7 mouse cellular contexts compared by ENCODE assay signal in genomic region chr4:155761356-155762099, GRCm38 (mm10). TPM values are rescaled to one million over a fixed set of nuclear protein-coding genes. Genes with fewer than 3 reads are reported as not detected.
DNase-seq lines count a peak whose midpoint lies in the region; ATAC-seq and TF ChIP-seq lines count a peak whose summit lies in the region.

No protein-coding gene starts in this region.

- TF ChIP-seq POLR2A in cortical plate, adult 2 months (IDR thresholded peaks at IDR 0.05; ENCODE audit: extremely low read depth, insufficient read depth, low read length), result no peak

- H3K27ac ChIP-seq in lung, embryonic 14.5 days (ENCODE audit: low read depth), result peak overlapping the region; percentile 10; the same call in 1 of the 2 replicates
- no peak overlapping the region for H3K27ac ChIP-seq in cortical plate, adult 2 months (ENCODE audit: insufficient read depth, low read length)
- H3K27ac ChIP-seq in hindbrain, embryonic 12.5 days, result peak overlapping the region; percentile 30; the same call in 1 of the 2 replicates

- peaks cover 8% of the 10 kb centered on the region; the same call in 1 of the 2 replicates for H3K36me3 ChIP-seq in lung, embryonic 14.5 days (ENCODE audit: insufficient read depth)
- H3K36me3 ChIP-seq in hindbrain, embryonic 12.5 days, result peaks cover 6% of the 10 kb centered on the region; the same call in 1 of the 2 replicates

- H3K4me3 ChIP-seq in lung, embryonic 14.5 days (ENCODE audit: low read depth, low read length), result peak overlapping the region; percentile 91
- peak overlapping the region; percentile 78 for H3K4me3 ChIP-seq in cortical plate, adult 2 months (ENCODE audit: insufficient read depth, low read length)
- H3K4me3 ChIP-seq in hindbrain, embryonic 12.5 days, result peak overlapping the region; percentile 76

- no peak for TF ChIP-seq CTCF in lung, embryonic 14.5 days (IDR thresholded peaks at IDR 0.05; ENCODE audit: low read depth)
- TF ChIP-seq CTCF in cortical plate, adult 2 months (IDR thresholded peaks at IDR 0.05; ENCODE audit: extremely low read depth, insufficient read depth, low read length), result no peak

- no peaks in the 10 kb centered on the region for H3K27me3 ChIP-seq in lung, embryonic 14.5 days (ENCODE audit: insufficient read depth, low read length)
- H3K27me3 ChIP-seq in hindbrain, embryonic 12.5 days, result no peaks in the 10 kb centered on the region

- ATAC-seq in lung, embryonic 14.5 days (ENCODE audit: insufficient read depth), result no peak
- ATAC-seq in hindbrain, embryonic 12.5 days (ENCODE audit: low FRiP score), result peak; percentile 12; the same call in 1 of the 2 replicates
- peak; percentile 7; the same call in 1 of the 2 replicates for ATAC-seq in megakaryocyte progenitor cell, adult 5-6 weeks (replicated peaks; ENCODE audit: poor library complexity)

- no peaks in the 10 kb centered on the region for H3K9me3 ChIP-seq in lung, embryonic 14.5 days (ENCODE audit: low read depth, low read length)
- H3K9me3 ChIP-seq in hindbrain, embryonic 12.5 days (replicated peaks), result no peaks in the 10 kb centered on the region

- peaks cover 10% of the 10 kb centered on the region for H3K4me1 ChIP-seq in lung, embryonic 14.5 days (ENCODE audit: insufficient read depth)
- peaks cover 2% of the 10 kb centered on the region; the same call in 1 of the 2 replicates for H3K4me1 ChIP-seq in cortical plate, adult 2 months (ENCODE audit: control insufficient read depth, insufficient read depth, low read length)
- H3K4me1 ChIP-seq in hindbrain, embryonic 12.5 days, result peaks cover 29% of the 10 kb centered on the region

- no peak for DNase-seq in lung, embryonic 14.5 days
- no peak for DNase-seq in lung, postnatal 14 days
- no peak for DNase-seq in left cerebral cortex, adult 8-10 months (ENCODE audit: low spot score in 2 of 2)
- no peak for DNase-seq in B cell, adult 2 months

- peak overlapping the region; percentile 84 for H3K4me2 ChIP-seq in lung, embryonic 14.5 days
- H3K4me2 ChIP-seq in hindbrain, embryonic 12.5 days (replicated peaks), result peak overlapping the region; percentile 96

- peak overlapping the region; percentile 66 for H3K9ac ChIP-seq in lung, embryonic 14.5 days
- peak overlapping the region; percentile 83 for H3K9ac ChIP-seq in hindbrain, embryonic 12.5 days

- 2% methylated on average over 28 of the region's 28 CpGs for WGBS in lung, embryonic 14.5 days
- WGBS in hindbrain, embryonic 12.5 days, result 3% methylated on average over 28 of the region's 28 CpGs

RNA-seq across cellular contexts. Expression of gene Atad3a, which starts 0.6 kb away (rescaled TPM):
- 96.6 and 102 TPM in 2 replicates for polyA plus RNA-seq in lung, embryonic 14.5 days (2014; fragmentation: Nextera tagmentation; extraction: Ambion mirVana)
- 84.4 and 93.0 TPM in 2 replicates for polyA plus RNA-seq in cortical plate, adult 2 months (2012; rRNA removed)
- polyA plus RNA-seq in hindbrain, embryonic 12.5 days (2016; fragmentation: Nextera tagmentation; extraction: Ambion mirVana), result 81.8 and 84.7 TPM in 2 replicates
- 57.0 and 58.9 TPM in 2 replicates for total RNA-seq in megakaryocyte progenitor cell, adult 5-6 weeks (2015)
- 69.8 and 90.6 TPM in 2 replicates for total RNA-seq in megakaryocyte progenitor cell, adult 5-6 weeks (2017)
- 10 to 100 TPM; 41.3 to 55.7 (median 51.1) TPM for total RNA-seq in left cerebral cortex, adult 8-10 months (2022)

RNA-seq across cellular contexts. Expression of gene Vwa1, which starts 13.0 kb away (rescaled TPM):
- 8.7 and 8.9 TPM in 2 replicates for polyA plus RNA-seq in lung, embryonic 14.5 days (2014; fragmentation: Nextera tagmentation; extraction: Ambion mirVana)
- polyA plus RNA-seq in cortical plate, adult 2 months (2012; rRNA removed), result 29.8 and 32.1 TPM in 2 replicates
- 12.2 and 12.9 TPM in 2 replicates for polyA plus RNA-seq in hindbrain, embryonic 12.5 days (2016; fragmentation: Nextera tagmentation; extraction: Ambion mirVana)
- total RNA-seq in megakaryocyte progenitor cell, adult 5-6 weeks (2015), result 0.22 and 0.37 TPM in 2 replicates
- total RNA-seq in megakaryocyte progenitor cell, adult 5-6 weeks (2017), result 0.24 and 0.42 TPM in 2 replicates
- total RNA-seq in left cerebral cortex, adult 8-10 months (2022), result 10 to 100 TPM; 14.0 to 14.9 (median 14.4) TPM

RNA-seq across cellular contexts. Expression of gene Tmem88b, which starts 24.1 kb away (rescaled TPM):
- 0.12 and 0.15 TPM in 2 replicates for polyA plus RNA-seq in lung, embryonic 14.5 days (2014; fragmentation: Nextera tagmentation; extraction: Ambion mirVana)
- polyA plus RNA-seq in cortical plate, adult 2 months (2012; rRNA removed), result 39.2 and 50.5 TPM in 2 replicates
- 0.58 and 0.86 TPM in 2 replicates for polyA plus RNA-seq in hindbrain, embryonic 12.5 days (2016; fragmentation: Nextera tagmentation; extraction: Ambion mirVana)
- not detected in 2 replicates for total RNA-seq in megakaryocyte progenitor cell, adult 5-6 weeks (2015)
- total RNA-seq in megakaryocyte progenitor cell, adult 5-6 weeks (2017), result not detected in 2 replicates
- 10 to 100 TPM; 35.4 to 43.6 (median 36.6) TPM for total RNA-seq in left cerebral cortex, adult 8-10 months (2022)

RNA-seq across cellular contexts. Expression of gene Tmem240, which starts 26.9 kb away (rescaled TPM):
- polyA plus RNA-seq in lung, embryonic 14.5 days (2014; fragmentation: Nextera tagmentation; extraction: Ambion mirVana), result 0.41 and 0.86 TPM in 2 replicates
- polyA plus RNA-seq in cortical plate, adult 2 months (2012; rRNA removed), result 68.5 and 70.6 TPM in 2 replicates
- polyA plus RNA-seq in hindbrain, embryonic 12.5 days (2016; fragmentation: Nextera tagmentation; extraction: Ambion mirVana), result 5.3 and 5.5 TPM in 2 replicates
- 0.37 and 0.44 TPM in 2 replicates for total RNA-seq in megakaryocyte progenitor cell, adult 5-6 weeks (2015)
- 0.04 and 0.57 TPM in 2 replicates for total RNA-seq in megakaryocyte progenitor cell, adult 5-6 weeks (2017)
- total RNA-seq in left cerebral cortex, adult 8-10 months (2022), result 10 to 100 TPM; 43.9 to 53.3 (median 48.9) TPM

RNA-seq across cellular contexts. Expression of gene Ankrd65, which starts 28.7 kb away (rescaled TPM):
- polyA plus RNA-seq in lung, embryonic 14.5 days (2014; fragmentation: Nextera tagmentation; extraction: Ambion mirVana), result not detected in 2 replicates
- polyA plus RNA-seq in cortical plate, adult 2 months (2012; rRNA removed), result not detected in 2 replicates
- not detected in 2 replicates for polyA plus RNA-seq in hindbrain, embryonic 12.5 days (2016; fragmentation: Nextera tagmentation; extraction: Ambion mirVana)
- not detected in 2 replicates for total RNA-seq in megakaryocyte progenitor cell, adult 5-6 weeks (2015)
- total RNA-seq in megakaryocyte progenitor cell, adult 5-6 weeks (2017), result not detected in 2 replicates
- under 1 TPM in 1 of 4 experiments, not detected in 3; 0.35 TPM for total RNA-seq in left cerebral cortex, adult 8-10 months (2022)

Comparison
In these comparisons a context has a peak if more than half of its experiments do, and no peak if none do; other contexts are left out.
1. RNA of gene Tmem88b, which starts 24.1 kb away (polyA plus RNA-seq): 39.2 to 50.5 TPM in cortical plate, adult 2 months; 0.58 to 0.86 TPM in hindbrain, embryonic 12.5 days and 0.12 to 0.15 TPM in lung, embryonic 14.5 days; every median in the first group is over 10 times any median in the second.
2. Peak in every context shown above with its lines, with median percentiles within 50 percentile points of each other: H3K4me3 ChIP-seq.